Mouse (Mus musculus): ENCODE results near the gene Fam162b. TPM values are rescaled to one million over a fixed set of nuclear protein-coding genes. Genes with fewer than 3 reads are reported as not detected.

Gene Fam162b
- total RNA-seq (2021): not detected
- long read RNA-seq, experiment 1: 0 reads
- long read RNA-seq, experiment 2: 0 reads

DNA sequence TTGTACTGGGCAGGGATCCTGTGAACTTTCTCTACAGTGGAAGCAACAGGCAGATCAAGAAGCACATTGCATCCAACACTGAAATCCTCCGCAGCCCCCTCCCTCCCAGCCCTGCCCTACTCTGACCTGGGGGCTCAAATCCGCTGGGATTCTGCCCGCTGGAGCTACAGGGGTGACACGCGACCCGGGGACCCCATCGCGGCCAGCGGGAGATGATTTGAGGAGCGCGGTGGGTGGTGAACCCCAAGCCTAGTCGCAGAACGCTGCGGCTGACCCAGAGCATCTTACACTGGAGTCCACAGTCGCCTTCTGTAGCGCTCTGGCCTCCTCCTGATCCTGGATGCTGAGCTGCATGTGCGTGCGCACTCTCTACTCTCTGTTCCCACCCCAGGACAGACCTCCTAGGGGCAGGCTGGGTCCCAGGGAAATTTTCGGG, at the start of gene Fam162b:
Fam162b (minus strand) TSS at position 379 of the 436 bp plus-strand sequence.
- DNase-seq (ENCODE audit: low spot score): no peak

DNA sequence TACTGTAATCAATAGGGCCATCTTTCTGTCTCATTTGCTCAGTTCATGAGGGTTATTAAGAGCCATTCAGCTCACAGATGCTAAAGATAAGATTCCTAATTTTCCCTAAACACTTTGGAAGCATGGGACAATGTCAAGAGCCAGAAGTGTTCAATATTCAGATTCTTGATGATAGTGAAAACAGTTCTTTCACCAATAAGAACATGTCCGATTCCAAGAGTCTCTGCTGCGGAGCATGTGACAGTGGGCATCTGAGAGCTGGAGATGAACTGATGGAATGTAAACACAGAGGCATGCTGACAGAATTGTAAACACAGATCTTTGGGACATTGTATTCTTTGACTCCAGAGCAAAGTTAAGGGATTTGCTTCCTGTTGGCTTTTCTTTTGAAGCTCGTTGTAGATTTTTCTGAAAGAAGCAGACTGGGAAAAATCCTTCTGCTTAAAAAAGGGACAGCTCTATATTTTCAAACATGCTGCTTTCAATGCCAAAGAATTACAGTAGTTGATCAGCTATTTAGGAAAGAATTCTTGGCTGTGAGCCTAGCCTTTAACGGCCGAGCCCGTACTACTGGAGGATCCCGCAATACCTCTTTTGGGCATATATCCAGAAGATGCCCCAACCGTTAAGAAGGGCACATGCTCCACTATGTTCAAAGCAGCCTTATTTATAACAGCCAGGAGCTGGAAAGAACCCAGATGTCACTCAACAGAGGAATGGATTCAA, 41.3 kb upstream of the Fam162b start, which contains the start of gene Gprc6a:
Gprc6a (minus strand) TSS at position 51 of the 726 bp plus-strand sequence.
- no peak for DNase-seq (ENCODE audit: low spot score)

DNA sequence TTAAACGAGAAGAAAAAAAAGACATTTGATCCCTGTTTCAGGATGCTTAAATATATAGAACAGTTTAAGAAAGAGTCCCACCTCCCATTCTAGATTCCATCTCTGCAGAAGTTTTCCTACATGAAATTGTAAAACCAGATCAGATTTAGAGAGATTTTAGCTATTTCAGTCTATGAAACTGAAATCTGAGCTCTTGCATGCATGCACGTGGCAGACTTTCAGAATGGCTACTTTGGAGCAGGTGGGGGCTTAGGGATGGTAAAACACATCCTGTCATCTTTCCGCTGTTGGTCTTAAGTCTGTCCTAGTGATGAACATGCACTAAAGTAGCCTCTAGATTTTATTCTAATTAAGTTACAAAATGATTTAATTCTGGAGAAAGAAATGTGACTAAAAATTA, 30.9 kb upstream of the Fam162b start:
- DNase-seq (ENCODE audit: low spot score): no peak

DNA sequence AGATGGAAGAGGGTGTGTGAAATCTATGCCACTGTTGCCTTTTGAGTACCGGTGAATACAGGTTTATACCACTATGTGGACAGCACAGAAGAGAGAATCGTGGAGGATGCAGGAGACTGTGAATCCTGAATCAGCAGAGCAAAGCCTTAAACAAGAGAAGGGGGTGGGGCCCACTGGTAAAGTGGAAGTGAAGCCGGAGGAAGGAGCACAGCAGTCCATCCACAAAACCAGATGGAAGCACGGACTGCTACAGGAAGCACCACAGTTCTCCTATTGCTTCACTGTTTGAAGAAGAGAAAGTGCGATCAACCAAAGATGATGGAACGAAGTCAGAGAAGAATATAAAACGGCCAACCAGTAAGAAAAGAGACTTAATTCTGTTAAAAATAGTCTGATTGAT, 29.8 kb upstream of the Fam162b start:
- no peak for DNase-seq (ENCODE audit: low spot score)

DNA sequence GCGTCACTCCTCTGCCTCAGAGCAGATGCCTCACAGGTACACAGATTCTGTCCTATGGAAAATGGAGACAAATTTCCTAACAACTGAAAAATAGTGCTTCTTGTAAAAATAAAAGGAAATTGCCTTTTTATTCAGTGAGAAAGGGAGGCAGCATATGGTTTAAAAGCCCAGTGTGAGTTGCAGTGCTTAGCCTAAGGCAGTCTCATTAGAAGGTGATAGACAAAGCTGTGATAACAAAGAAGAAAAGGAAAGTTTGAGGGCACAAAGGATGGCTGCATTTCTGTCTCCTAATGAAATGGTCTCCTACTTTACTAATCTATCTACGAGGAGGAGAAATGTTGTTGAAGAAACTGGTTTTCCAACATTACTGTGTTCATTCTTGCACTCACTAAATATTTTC, 28.2 kb upstream of the Fam162b start:
- no peak for DNase-seq (ENCODE audit: low spot score)

DNA sequence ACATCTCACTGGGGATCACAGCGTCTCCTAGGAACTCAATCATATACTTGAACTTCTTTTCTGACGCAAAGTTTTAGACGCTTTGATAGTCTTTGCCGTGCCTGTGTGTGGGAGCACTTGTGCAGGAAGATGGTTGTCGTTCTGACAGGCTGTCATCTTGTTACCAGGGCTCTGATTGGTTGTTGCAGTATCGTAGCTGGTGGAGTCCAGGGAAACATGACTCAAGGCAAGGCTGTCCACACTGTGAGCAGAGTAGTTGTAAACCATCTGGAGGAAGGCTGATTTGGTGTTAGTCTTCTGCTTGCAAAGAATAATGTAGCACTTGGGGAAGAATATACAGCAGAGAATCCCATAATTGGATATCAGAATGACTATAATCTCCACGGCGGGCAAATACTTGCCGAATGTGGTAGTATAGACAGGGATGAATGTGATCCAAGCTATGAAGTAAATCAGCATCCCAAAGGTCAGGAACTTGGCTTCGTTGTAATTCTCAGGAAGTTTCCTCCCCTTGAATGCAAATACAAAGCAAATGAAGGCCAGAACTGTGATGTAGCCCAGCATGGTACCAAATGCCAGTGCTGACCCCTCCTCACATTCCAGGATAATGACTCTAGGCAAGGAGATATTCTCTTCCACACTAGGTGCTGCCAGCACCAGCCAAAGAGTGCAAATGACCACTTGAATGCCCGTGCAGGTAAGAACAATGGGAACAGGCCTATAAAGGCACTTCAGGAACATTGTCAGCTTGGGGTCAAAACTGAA, 24.7 kb upstream of the Fam162b start:
- no peak for DNase-seq (ENCODE audit: low spot score)

DNA sequence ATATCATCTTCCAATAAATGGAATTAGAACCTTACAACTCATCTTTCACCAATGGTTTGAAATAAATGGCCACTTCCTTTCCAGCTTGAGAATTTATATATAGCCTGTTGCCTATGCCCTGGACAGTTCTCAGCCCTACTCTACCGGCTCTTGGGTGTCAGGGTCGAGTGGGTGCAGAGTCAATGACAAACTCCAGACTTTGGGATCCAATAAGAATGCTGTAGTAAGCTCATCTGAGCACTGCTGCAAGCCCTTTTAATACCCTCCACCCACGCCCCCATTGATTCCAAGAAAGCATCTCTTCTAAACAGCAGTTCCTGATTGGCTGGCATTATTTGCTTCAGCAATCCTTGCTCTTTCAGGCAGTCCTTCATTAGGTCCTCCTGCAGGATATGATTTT, 23.1 kb upstream of the Fam162b start:
- DNase-seq (ENCODE audit: low spot score): no peak

DNA sequence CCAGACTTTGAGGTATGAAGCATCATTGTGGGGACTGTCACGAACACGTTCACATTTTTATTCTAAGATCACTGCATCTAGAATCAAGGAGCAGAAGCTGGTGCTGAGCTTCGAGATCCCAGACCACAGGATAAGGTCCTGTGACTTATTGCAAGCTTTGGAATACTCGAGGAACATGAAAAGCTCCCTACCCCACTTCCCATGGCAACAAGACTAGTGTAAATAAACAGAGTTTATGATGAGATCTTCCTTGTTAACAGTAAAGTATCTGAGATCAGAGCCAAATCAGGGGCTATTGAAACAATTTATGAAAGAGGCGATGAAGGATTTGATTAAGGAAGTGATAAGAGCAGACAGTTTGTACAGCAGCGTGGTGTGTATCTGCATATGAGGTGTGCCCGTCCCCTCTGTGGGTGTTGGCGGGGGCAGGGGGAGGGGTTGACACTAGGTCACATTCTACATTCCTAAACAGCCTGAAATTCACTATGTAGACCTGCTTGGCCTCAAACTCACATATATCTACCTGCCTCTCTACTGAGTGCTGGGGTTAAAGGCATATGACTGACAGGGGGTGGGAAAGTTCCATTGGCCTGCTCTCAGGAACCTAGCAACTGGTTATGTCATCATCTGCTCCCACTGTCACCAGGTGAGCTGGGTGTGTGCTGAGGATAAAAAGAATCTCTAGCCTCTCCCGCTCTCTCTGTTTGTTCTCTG, 21.8 kb upstream of the Fam162b start:
- DNase-seq (ENCODE audit: low spot score): no peak

DNA sequence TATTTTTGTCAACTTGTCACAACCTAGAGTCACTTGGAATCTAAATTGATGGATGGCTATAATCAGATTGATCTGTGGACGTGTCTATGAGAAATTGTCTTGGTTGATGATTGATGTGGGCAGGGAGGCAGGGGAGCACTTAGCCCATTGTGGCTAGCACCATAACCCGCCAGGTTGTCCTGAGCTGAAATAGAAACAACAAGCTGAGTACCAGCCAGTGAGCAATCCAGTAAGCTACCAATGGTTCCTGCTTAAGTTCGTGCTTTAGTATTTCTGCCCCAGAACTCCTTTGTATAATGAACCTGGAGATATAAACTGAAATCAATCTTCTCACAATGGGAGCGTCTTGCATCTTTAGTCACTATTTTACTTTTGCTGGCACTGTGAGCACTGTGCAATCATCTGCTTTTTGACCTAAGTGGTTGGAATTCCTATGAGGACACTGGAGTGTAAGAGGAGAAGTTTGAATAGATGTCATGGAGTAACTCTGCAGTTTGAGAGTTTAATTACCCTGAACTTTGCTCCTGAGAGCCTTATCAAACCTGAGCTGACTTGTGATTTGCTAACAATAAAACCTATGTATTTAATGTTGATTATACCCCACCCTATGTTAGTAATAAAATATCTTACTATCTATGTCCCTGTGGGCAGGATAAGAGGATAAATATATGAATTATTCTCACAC, 19.6 kb upstream of the Fam162b start:
- no peak for DNase-seq (ENCODE audit: low spot score)

DNA sequence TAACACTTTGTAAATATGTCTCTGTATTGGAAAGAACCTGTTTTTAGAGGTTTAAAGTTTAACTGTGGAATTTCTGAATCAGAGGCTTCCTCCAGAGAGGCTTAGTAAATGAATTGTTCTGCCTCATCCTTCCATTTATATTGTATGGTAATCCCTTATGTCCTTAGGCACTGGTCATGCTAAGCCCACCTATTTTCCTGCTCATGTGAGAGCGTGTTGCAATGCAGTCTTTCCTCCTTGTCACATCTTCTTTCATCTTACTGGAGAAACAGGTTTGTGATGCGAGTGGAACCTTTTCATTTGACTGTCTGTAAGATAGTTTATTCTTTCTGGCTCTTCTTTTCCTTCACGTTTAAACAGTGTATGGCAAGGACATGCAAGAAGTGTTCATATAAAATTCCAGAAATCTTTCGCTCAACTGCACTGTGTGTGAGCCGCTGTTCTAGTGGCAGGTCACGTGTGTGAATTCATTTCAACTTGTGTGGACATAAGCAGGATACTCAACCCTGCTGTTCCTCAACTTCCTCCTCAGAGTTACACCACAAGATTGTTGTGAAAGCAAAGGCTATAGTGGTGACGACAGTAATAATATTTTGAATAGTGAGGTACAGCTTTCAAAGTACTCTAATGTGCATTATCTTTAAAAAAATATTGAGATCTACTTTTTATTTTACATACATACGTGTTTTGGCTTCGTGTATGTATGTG, 6.8 kb upstream of the Fam162b start:
- no peak for DNase-seq (ENCODE audit: low spot score)

DNA sequence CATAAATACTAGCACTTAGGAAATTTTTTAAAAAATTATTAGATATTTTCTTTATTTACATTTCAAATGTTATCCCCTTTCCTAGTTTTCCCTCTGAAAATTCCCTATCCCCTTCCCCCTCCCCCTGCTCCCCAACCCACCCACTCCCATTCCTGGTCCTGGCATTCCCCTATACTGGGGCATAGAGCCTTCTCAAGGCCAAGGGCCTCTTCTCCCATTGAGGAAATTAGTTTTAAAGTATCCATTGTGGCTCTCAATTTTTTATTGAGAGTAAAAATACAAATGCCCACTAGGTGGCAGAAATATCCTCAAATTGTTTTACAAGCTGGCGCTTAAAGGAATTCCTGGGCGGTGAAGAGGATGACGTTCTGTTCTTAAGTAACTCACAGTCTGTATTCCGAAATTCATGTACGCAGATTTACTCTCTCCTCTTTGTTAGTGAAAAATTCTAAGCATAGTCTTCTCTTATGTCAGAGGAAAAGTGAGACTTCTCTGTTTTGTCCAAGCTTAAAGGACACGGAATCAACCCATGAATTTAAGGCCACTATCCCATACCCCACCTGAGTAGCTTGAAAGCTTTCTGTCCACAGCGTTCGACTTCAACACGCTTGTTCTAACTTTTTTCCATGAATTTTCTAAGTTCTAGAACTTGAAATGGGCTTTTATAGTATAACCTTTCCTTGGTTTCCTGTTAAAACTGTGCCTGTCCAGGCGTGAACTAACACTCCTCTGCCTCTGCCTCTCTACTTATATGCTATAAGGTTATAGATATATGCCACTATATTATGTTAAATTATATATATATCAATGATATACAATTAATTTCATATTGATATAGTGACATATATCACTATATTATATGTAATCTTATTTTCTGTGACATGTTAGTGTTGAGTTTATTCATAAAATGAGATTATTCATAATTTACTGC, 4.9 kb upstream of the Fam162b start:
- peak; percentile 12 for DNase-seq (ENCODE audit: low spot score)

DNA sequence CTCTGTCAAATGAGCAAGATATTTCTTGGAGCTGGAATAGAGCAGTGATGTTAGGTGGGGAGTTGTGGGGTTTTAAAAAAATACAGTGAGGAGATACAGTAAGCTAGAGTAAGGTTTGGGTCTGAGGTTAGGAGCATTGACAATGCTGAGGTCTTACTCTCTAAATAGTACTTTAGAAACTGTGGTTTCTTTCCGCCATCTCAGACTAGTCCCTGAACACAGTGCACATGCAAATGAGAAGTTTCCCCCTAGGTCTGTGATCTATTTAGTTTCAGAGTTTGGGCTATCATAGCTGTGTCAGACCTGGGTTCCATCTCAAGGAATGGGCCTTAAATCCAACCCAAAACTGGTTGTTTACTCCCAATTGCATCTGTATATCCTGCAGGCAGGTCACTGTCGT, 1.3 kb upstream of the Fam162b start:
- no peak for DNase-seq (ENCODE audit: low spot score)

DNA sequence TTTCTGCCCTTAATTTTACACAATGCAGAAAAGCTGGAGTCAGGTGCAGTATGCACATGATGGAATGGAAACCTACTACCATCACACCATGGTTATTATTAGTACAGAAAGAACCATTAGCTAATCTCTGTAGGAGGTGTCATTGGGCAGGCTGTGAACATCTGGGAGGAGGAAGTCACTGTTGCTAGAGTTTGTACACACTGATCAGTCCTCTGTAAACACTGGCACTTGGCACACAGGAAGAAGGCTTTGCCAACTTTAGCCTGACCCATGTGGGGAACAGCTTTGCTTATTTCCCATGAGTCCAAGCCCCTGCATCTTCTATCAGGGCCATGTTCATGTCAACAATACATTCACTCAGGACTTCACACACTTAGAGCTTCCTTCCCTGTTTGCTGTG, 5.4 kb downstream of the Fam162b start:
- no peak for DNase-seq (ENCODE audit: low spot score)

DNA sequence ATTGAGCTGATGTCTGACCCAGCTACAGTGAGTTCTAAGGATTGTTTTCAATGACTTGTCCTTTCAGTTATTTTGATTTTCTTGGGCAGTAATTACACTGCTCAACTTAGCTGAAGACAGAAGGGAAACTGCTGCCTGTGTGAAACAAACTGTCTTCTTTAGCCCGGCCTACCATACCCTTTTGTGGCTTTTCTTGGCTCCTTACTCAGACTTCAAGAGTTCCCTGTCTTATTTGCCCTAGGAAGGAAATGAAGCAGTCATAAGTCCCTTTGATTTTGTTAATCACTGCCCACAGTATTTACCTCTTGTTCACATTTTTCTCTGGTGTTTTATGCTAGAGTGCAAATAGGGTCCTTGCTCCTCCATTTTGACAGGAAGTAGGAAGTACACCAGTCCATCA, 5.9 kb downstream of the Fam162b start:
- DNase-seq (ENCODE audit: low spot score): no peak

DNA sequence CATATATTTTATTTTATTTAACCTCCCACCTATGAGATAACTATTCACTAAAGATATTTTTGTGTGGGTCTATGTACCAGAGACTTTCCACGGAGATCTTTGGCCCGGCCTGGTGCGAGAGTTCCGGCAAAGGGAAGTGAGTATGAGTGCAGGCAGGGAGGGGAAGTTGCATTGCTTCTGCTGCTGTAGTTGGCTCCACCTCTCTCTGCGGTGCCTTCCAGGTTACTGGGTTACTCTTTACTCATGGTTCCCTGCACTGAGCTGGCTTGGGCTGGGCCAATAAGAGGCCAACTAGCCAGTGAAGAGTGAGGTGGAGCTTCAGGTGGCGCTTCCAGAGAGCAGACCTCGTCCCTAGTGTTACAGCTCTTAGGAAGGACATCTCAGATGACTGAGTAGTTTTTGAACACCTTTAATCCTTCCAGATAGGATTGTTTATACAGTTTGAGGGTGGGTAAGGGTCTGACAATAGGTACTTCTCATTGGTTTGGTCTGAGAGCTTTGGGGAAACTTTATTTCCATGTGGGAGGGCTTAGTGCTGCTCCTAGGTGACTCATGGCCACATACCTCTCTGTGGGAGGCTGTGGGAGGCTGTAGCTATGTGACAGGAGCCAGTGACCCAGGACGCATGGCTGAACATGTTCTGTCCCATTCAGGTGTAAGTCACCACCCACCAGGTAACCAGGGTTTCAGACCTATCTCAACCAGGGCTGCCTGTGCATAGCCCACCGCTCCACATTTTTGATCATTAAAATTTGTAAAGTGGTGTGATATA, 18.9 kb downstream of the Fam162b start:
- DNase-seq (ENCODE audit: low spot score): no peak

DNA sequence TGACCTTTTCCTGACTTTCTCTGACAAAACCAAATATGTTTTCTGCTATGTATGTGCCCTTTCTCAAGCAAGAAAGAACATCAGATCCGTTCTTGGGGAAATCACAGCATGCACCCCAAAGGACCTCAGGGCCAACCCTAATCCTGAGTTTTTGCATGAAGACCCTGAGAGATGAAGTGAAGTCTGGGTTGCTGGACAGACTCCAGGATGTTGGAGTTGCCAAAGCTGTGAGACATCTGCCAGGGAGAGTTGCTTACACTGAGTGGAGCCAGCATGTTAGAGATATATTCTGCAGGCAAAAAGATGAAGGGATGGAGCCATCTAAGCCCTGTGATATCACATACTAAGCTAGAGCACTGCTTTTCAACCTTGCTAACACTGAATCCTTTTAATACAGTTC, 34.3 kb downstream of the Fam162b start:
- DNase-seq (ENCODE audit: low spot score): no peak

DNA sequence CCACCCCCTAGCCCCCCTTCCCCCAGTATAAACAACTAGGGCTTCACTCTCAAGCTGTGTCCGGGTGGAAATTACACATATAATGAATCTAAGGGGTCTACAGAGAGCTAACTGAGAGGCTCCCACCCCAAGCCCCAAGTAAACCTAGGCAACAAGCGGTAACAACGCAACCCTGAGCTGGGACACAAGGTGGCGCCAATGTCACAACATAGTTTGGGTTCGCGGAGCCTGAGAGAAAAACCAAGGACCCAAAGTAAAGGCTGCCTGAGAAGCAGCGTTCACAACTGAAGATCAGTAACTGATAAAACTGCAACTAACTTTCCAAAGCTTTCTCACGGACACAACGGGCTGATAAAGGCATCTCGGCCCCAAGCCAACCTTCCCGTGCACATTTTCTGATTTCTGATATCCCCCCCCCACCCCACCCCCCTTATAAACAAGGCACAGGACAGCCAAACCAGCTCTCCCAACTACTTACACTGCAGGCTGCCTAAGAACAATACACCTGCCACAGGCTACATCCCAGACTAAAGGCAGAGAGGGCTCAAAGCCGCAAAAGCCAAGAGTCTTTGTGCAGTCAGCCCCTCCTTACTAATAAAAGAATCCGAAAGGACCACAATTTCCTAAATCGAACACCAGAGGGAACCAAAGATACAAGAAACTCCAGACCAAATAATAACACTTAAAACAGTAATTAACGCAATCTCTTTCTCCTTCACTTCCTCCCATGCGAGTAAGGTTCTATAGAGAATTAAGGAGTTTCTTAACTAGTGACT, 36.8 kb downstream of the Fam162b start:
- DNase-seq (ENCODE audit: low spot score): peak; percentile 53
